Mouse (Mus musculus) MEL (cell line): ENCODE data around the gene Hs3st3b1.

Experiments
- CTCF ChIP-seq, 3 experiments: IDR thresholded peaks in 2 of 3; conservative IDR thresholded peaks in 1 of 3; 2 replicates each; pipeline ENCODE4 v1.5.1; 2011 to 2012; ENCODE audit warnings: low read length in 3 of 3, low read depth in 2 of 3, mild to moderate bottlenecking in 2 of 3, improper control_type of control experiment in 1 of 3, inconsistent platforms in 1 of 3, mixed read lengths in 1 of 3, moderate library complexity in 1 of 3; ENCODE audit not compliant: control insufficient read depth in 1 of 3, insufficient read depth in 1 of 3, poor library complexity in 1 of 3, severe bottlenecking in 1 of 3
- MAFK ChIP-seq: IDR thresholded peaks from 2 replicates; pipeline ENCODE4 v1.6.1; 2011; ENCODE audit warnings: low read depth, mild to moderate bottlenecking, low read length, improper control_type of control experiment, borderline replicate concordance
- POLR2AphosphoS5 ChIP-seq: IDR thresholded peaks from 2 replicates; pipeline ENCODE4 v1.6.1; 2012; ENCODE audit warnings: low read depth, borderline replicate concordance, mild to moderate bottlenecking, inconsistent platforms, low read length, moderate library complexity, mixed read lengths
- SMC3 ChIP-seq: IDR thresholded peaks from 2 replicates; pipeline ENCODE4 v1.6.1; 2011; ENCODE audit warnings: low read depth, low read length, improper control_type of control experiment
- ZC3H11A ChIP-seq: IDR thresholded peaks from 2 replicates; pipeline ENCODE4 v1.6.1; 2012; ENCODE audit warnings: low read depth, mild to moderate bottlenecking, inconsistent platforms, low read length, improper control_type of control experiment

GRCm38 (mm10) chr11:63913936-63914335 is 8.2 kb downstream of the Hs3st3b1 start:
- TF ChIP-seq POLR2AphosphoS5 (no peak), SMC3 (no peak), CTCF (IDR thresholded peaks at IDR 0.05 in 2 of 3, conservative IDR thresholded peaks at IDR 0.05 in 1 of 3; ENCODE audit: control insufficient read depth in 1 of 3, insufficient read depth in 1 of 3, low read depth in 2 of 3, low read length in 3 of 3, poor library complexity in 1 of 3, severe bottlenecking in 1 of 3) (no peak), ZC3H11A (no peak), MAFK (no peak)
